Mouse (Mus musculus) gastrocnemius, adult 8-10 months (tissue): ENCODE data around the gene Dscaml1. TPM values are rescaled to one million over a fixed set of nuclear protein-coding genes. Genes with fewer than 3 reads are reported as not detected.

Source experiments
- DNase-seq, 2 experiments: peaks; one replicate each; pipeline ENCODE4 v3.0.0; 2022; ENCODE audit warnings: low spot score in 2 of 2
- total RNA-seq, 4 experiments: library from RNA; stranded (reverse); gene quantifications; 2 replicates each; pipeline ENCODE4 v1.2.4; 2022

Gene Dscaml1
- total RNA-seq, 4 experiments from 2014 or later, result not detected

- no peak for DNase-seq
These were observed 14.6 kb upstream of the Dscaml1 start for GRCm38 (mm10) chr9:45411803-45412202.

- DNase-seq, result peak; percentile 68 to 69
These were observed 14.1 kb upstream of the Dscaml1 start for GRCm38 (mm10) chr9:45412287-45412686.

- no peak for DNase-seq
These were observed 13.5 kb upstream of the Dscaml1 start for GRCm38 (mm10) chr9:45412700-45413477.

- no peak for DNase-seq
These were observed 12.8 kb upstream of the Dscaml1 start for GRCm38 (mm10) chr9:45413478-45414140.

GRCm38 (mm10) chr9:45415912-45416311 lies 10.5 kb upstream of the Dscaml1 start:
- DNase-seq, result no peak

- DNase-seq, result no peak
These were observed 9.2 kb upstream of the Dscaml1 start for GRCm38 (mm10) chr9:45417245-45417644.

- no peak for DNase-seq
These were observed 8.2 kb upstream of the Dscaml1 start for GRCm38 (mm10) chr9:45418252-45418651.

GRCm38 (mm10) chr9:45421209-45421608 lies 5.2 kb upstream of the Dscaml1 start:
- DNase-seq, result no peak

GRCm38 (mm10) chr9:45422761-45423298 lies 3.6 kb upstream of the Dscaml1 start:
- DNase-seq, result no peak

- DNase-seq, result no peak
These were observed 3.0 kb downstream of the Dscaml1 start for GRCm38 (mm10) chr9:45429392-45429791.

GRCm38 (mm10) chr9:45429951-45430697 lies 3.7 kb downstream of the Dscaml1 start:
- DNase-seq, result no peak

- DNase-seq, result no peak
These were observed 4.2 kb downstream of the Dscaml1 start for GRCm38 (mm10) chr9:45430698-45430959.

GRCm38 (mm10) chr9:45431150-45431549 lies 4.7 kb downstream of the Dscaml1 start:
- no peak for DNase-seq

- no peak for DNase-seq
These were observed 6.2 kb downstream of the Dscaml1 start for GRCm38 (mm10) chr9:45432639-45433038.

- no peak for DNase-seq
These were observed 6.7 kb downstream of the Dscaml1 start for GRCm38 (mm10) chr9:45433119-45433518.

GRCm38 (mm10) chr9:45434171-45434570 lies 7.7 kb downstream of the Dscaml1 start:
- no peak for DNase-seq

GRCm38 (mm10) chr9:45439025-45439424 lies 12.6 kb downstream of the Dscaml1 start:
- no peak for DNase-seq

- DNase-seq, result no peak
These were observed 13.8 kb downstream of the Dscaml1 start for GRCm38 (mm10) chr9:45440083-45440784.

GRCm38 (mm10) chr9:45444251-45444798 lies 17.9 kb downstream of the Dscaml1 start:
- DNase-seq, result no peak

- no peak for DNase-seq
These were observed 23.2 kb downstream of the Dscaml1 start for GRCm38 (mm10) chr9:45449658-45450057.

- no peak for DNase-seq
These were observed 24.9 kb downstream of the Dscaml1 start for GRCm38 (mm10) chr9:45451346-45451745.
